Mouse (Mus musculus): ENCODE results near the gene Ptgr1. TPM values are rescaled to one million over a fixed set of nuclear protein-coding genes. Genes with fewer than 3 reads are reported as not detected.

Gene Ptgr1
- total RNA-seq, 2 experiments from 2014 or later: 3.7 to 3.8 TPM

DNA sequence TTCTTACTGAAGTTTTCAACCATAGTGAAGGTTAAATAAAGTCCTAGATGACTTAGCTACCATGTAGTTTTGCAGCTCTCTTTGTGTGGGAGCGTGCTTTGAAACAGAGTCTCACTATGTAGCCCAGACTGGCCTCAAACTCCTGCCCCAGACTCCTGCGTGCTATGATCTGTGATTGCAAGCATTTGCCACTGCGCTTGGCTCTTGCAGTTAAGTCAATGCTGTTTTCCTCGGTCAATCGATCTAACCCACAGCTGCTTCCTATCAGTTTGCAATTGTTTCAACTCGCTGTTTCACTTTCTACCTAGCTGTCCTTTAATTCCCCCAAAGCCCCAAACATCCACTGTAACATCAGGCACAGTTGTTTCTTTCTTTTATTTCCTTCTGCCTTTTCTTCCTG lies 54.4 kb downstream of the Ptgr1 start:
- DNase-seq (ENCODE audit: low spot score in 2 of 2): no peak

DNA sequence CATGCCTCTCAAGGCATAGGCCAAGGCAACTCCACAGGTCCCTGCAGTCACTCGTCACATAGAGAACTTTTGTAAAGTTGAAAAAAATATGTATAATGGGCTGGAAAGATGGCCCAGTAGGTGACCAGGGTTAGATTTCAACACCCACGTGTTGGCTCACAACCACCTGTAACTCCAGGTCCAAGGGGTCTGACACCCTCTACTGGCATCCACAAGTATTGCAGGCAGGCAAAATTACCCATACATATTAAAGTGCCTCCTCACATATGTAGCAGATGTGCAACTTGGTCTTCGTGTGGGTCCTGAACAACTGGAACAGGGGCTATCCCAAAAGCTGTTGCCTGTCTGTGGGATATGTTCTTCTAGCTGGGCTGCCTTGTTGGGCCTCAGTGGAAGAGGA lies 59.3 kb downstream of the Ptgr1 start:
- no peak for DNase-seq (ENCODE audit: low spot score in 2 of 2)

DNA sequence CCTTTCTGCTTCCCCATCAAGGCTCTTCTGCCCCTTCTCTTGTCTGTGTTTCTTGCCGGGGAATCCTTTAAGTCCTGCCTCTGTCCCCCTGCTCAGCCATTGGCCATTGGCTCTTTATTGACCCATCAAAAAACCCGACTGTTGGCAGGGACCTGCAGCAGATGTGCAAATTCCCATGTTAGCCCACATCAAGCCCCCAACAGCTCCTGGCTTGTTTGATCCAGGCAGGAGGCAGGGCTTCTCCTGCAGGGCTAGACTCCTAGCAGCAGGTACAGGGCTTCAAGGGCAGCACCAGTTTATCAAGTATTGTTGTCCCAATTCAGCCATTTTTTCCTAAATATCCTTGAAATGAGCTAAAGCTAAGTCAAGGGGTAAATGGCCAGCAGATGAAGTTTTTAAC lies 60.8 kb downstream of the Ptgr1 start:
- no peak for DNase-seq (ENCODE audit: low spot score in 2 of 2)

DNA sequence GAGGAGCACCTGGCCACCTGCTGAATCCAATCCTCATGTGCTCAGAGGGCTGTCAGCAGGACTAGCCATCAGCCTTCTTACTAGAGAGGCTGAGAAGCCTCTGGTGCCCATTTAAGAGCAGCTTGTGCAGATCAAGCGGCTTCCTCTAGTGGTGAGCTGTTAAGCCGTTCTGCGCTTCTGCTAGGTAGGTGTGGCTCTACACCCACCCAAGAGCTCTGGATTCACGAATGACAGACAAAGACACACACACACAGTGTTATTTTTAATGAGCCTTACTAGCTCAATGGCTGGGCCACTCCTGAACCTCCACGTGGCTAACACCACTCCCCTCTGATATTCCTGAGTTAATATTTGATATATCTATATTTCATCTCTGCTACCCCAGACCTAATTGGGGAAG lies 61.3 kb downstream of the Ptgr1 start:
- no peak for DNase-seq (ENCODE audit: low spot score in 2 of 2)

DNA sequence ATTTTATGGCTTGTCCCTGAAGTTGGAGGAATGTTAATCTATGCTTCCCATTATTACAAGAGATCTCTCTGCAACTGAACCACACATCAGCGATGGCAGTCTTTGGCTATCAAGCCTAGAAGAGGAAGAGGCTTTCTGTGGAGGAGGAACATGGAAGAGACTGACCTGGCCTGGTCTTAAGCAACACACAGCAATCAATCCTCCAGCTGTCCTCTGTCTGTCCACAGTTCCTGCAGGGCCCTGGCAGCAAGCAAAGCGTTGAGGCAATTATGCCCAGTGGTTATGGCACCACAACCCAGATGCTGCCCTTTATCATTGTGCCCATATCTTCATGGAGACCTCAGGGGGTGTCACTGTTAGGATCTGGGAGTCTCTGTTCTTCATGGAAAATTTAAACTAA lies 63.0 kb downstream of the Ptgr1 start:
- DNase-seq (ENCODE audit: low spot score in 2 of 2): no peak

Other genes starting within 250 kb of the Ptgr1 start
- under 1 TPM; 0.21 to 0.38 TPM for gene Olfr267, start 199.4 kb downstream of the Ptgr1 start, total RNA-seq (2021)
- gene Ecpas, start 74.4 kb downstream of the Ptgr1 start, total RNA-seq (2021): 100 to 1,000 TPM; 131 to 140 TPM
- gene Zkscan16, start 43.5 kb downstream of the Ptgr1 start, total RNA-seq (2021): 10 to 100 TPM; 30.5 to 33.1 TPM
- 1 to 10 TPM; 5.8 to 6.3 TPM for gene Dnajc25, start 7.9 kb upstream of the Ptgr1 start, total RNA-seq (2021)
- gene Gm20503, start 16.1 kb upstream of the Ptgr1 start, total RNA-seq (2021): 1 to 10 TPM in 1 of 2 experiments, not detected in 1; 2.8 TPM
- gene Gng10, start 48.0 kb upstream of the Ptgr1 start, total RNA-seq (2021): 100 to 1,000 TPM; 109 to 110 TPM
- gene AI481877, start 151.9 kb upstream of the Ptgr1 start, total RNA-seq (2021): not detected
- 10 to 100 TPM; 78.2 to 78.4 TPM for gene Ugcg, start 202.1 kb upstream of the Ptgr1 start, total RNA-seq (2021)